Mouse (Mus musculus) MEL (cell line): ENCODE data around the gene Twist1. TPM values are rescaled to one million over a fixed set of nuclear protein-coding genes. Genes with fewer than 3 reads are reported as not detected.

Experiments used
- DNase-seq: peaks from one replicate; pipeline ENCODE4 v3.0.0; 2011; ENCODE audit warnings: low read depth, low spot score
- H3K27ac ChIP-seq: 2 replicates; pipeline ENCODE4 v1.5.1; 2012; ENCODE audit warnings: low read depth, mild to moderate bottlenecking, control low read depth, low read length, moderate library complexity; ENCODE audit not compliant: control insufficient read depth
- H3K27me3 ChIP-seq, 2 experiments: fragments of 150-350 bp in 1 of 2; sonication (generic) in 1 of 2; 2 replicates each; pipeline ENCODE4 v1.6.1; 2012; ENCODE audit warnings: low read length in 2 of 2, mild to moderate bottlenecking in 2 of 2, improper control_type of control experiment in 1 of 2, moderate library complexity in 1 of 2; ENCODE audit not compliant: insufficient read depth in 2 of 2, control insufficient read depth in 1 of 2
- H3K36me3 ChIP-seq, 2 experiments: 2 replicates each; pipeline ENCODE4 v1.6.1; 2012 to 2014; ENCODE audit warnings: low read length in 2 of 2, improper control_type of control experiment in 1 of 2, inconsistent platforms in 1 of 2, mild to moderate bottlenecking in 1 of 2; ENCODE audit not compliant: insufficient read depth in 2 of 2, control insufficient read depth in 1 of 2
- H3K4me1 ChIP-seq, 2 experiments: fragments of 150-350 bp in 1 of 2; sonication (generic) in 1 of 2; 2 replicates each; pipeline ENCODE4 v1.6.1; 2012; ENCODE audit warnings: low read length in 2 of 2, improper control_type of control experiment in 1 of 2, mild to moderate bottlenecking in 1 of 2; ENCODE audit not compliant: insufficient read depth in 2 of 2, control insufficient read depth in 1 of 2
- H3K4me3 ChIP-seq, 2 experiments: fragments of 150-350 bp in 1 of 2; sonication (generic) in 1 of 2; 2 replicates each; pipeline ENCODE4 v1.5.1; 2012; ENCODE audit warnings: low read depth in 2 of 2, low read length in 2 of 2, mild to moderate bottlenecking in 2 of 2, moderate library complexity in 2 of 2, control low read depth in 1 of 2, improper control_type of control experiment in 1 of 2; ENCODE audit not compliant: control insufficient read depth in 1 of 2, insufficient read depth in 1 of 2
- H3K79me2 ChIP-seq: 2 replicates; pipeline ENCODE4 v1.6.1; 2012; ENCODE audit warnings: mild to moderate bottlenecking, low read length, moderate library complexity; ENCODE audit not compliant: control insufficient read depth, poor library complexity, insufficient read depth
- H3K9ac ChIP-seq: 2 replicates; pipeline ENCODE4 v1.6.1; 2012; ENCODE audit warnings: low read depth, mild to moderate bottlenecking, control low read depth, low read length, moderate library complexity; ENCODE audit not compliant: control insufficient read depth, poor library complexity, severe bottlenecking
- H3K9me3 ChIP-seq: fragments of 150-350 bp; sonication (generic); replicated peaks from 2 replicates; pipeline ENCODE4 v1.6.1; 2012; ENCODE audit warnings: mild to moderate bottlenecking, low read length, improper control_type of control experiment, moderate library complexity; ENCODE audit not compliant: insufficient read depth
- CHD1 ChIP-seq: IDR thresholded peaks from 2 replicates; pipeline ENCODE4 v1.6.1; 2012; ENCODE audit warnings: low read depth, mild to moderate bottlenecking, inconsistent platforms, low read length, improper control_type of control experiment
- CTCF ChIP-seq, 3 experiments: IDR thresholded peaks in 2 of 3; conservative IDR thresholded peaks in 1 of 3; 2 replicates each; pipeline ENCODE4 v1.5.1; 2011 to 2012; ENCODE audit warnings: low read length in 3 of 3, low read depth in 2 of 3, mild to moderate bottlenecking in 2 of 3, improper control_type of control experiment in 1 of 3, inconsistent platforms in 1 of 3, mixed read lengths in 1 of 3, moderate library complexity in 1 of 3; ENCODE audit not compliant: control insufficient read depth in 1 of 3, insufficient read depth in 1 of 3, poor library complexity in 1 of 3, severe bottlenecking in 1 of 3
- E2F4 ChIP-seq: IDR thresholded peaks from 2 replicates; pipeline ENCODE4 v1.6.1; 2011; ENCODE audit warnings: low read depth, low read length, improper control_type of control experiment, borderline replicate concordance
- GABPA ChIP-seq: IDR thresholded peaks from 2 replicates; pipeline ENCODE4 v1.6.1; 2012; ENCODE audit warnings: low read depth, mild to moderate bottlenecking, inconsistent platforms, low read length, improper control_type of control experiment, moderate library complexity
- HCFC1 ChIP-seq: IDR thresholded peaks from 2 replicates; pipeline ENCODE4 v1.6.1; 2012; ENCODE audit warnings: low read depth, mild to moderate bottlenecking, inconsistent platforms, low read length, improper control_type of control experiment, moderate library complexity
- JUND ChIP-seq: IDR thresholded peaks from 2 replicates; pipeline ENCODE4 v1.6.1; 2011; ENCODE audit warnings: low read depth, mild to moderate bottlenecking, improper control_type of control experiment, low read length
- KAT2A ChIP-seq: conservative IDR thresholded peaks from 2 replicates; pipeline ENCODE4 v1.6.1; 2012; ENCODE audit warnings: low read depth, low read length, improper control_type of control experiment, inconsistent platforms
- MAFK ChIP-seq: IDR thresholded peaks from 2 replicates; pipeline ENCODE4 v1.6.1; 2011; ENCODE audit warnings: low read depth, mild to moderate bottlenecking, low read length, improper control_type of control experiment, borderline replicate concordance
- MAZ ChIP-seq: IDR thresholded peaks from 2 replicates; pipeline ENCODE4 v1.6.1; 2012; ENCODE audit warnings: low read depth, mild to moderate bottlenecking, inconsistent platforms, low read length, improper control_type of control experiment
- MEF2A ChIP-seq: IDR thresholded peaks from 2 replicates; pipeline ENCODE4 v1.6.1; 2014; ENCODE audit warnings: low read depth, mild to moderate bottlenecking, inconsistent platforms, low read length, improper control_type of control experiment; ENCODE audit not compliant: poor library complexity, insufficient replicate concordance, severe bottlenecking; ENCODE audit errors: extremely low read depth
- MXI1 ChIP-seq: IDR thresholded peaks from 2 replicates; pipeline ENCODE4 v1.6.1; 2011; ENCODE audit warnings: mild to moderate bottlenecking, low read depth, low read length, improper control_type of control experiment
- MYB ChIP-seq: IDR thresholded peaks from 2 replicates; pipeline ENCODE4 v1.6.1; 2011; ENCODE audit warnings: mild to moderate bottlenecking, low read depth, low read length, improper control_type of control experiment
- NELFE ChIP-seq: IDR thresholded peaks from 2 replicates; pipeline ENCODE4 v1.6.1; 2011; ENCODE audit warnings: low read depth, low read length, improper control_type of control experiment
- NRF1 ChIP-seq: IDR thresholded peaks from 2 replicates; pipeline ENCODE4 v1.6.1; 2014; ENCODE audit warnings: low read depth, mild to moderate bottlenecking, inconsistent platforms, low read length, improper control_type of control experiment, moderate library complexity; ENCODE audit not compliant: poor library complexity, insufficient read depth, severe bottlenecking
- POLR2A ChIP-seq, 2 experiments: IDR thresholded peaks; 2 replicates each; pipeline ENCODE4 v1.6.1; 2011 to 2012; ENCODE audit warnings: low read length in 2 of 2, mild to moderate bottlenecking in 2 of 2, control low read depth in 1 of 2, improper control_type of control experiment in 1 of 2, low read depth in 1 of 2, moderate library complexity in 1 of 2; ENCODE audit not compliant: control insufficient read depth in 1 of 2, insufficient read depth in 1 of 2, poor library complexity in 1 of 2
- POLR2AphosphoS2 ChIP-seq: IDR thresholded peaks from 2 replicates; pipeline ENCODE4 v1.6.1; 2011; ENCODE audit warnings: low read length, improper control_type of control experiment
- POLR2AphosphoS5 ChIP-seq: IDR thresholded peaks from 2 replicates; pipeline ENCODE4 v1.6.1; 2012; ENCODE audit warnings: low read depth, borderline replicate concordance, mild to moderate bottlenecking, inconsistent platforms, low read length, moderate library complexity, mixed read lengths
- RAD21 ChIP-seq: IDR thresholded peaks from 2 replicates; pipeline ENCODE4 v1.6.1; 2011; ENCODE audit warnings: mild to moderate bottlenecking, low read depth, low read length, improper control_type of control experiment
- RCOR1 ChIP-seq: IDR thresholded peaks from 2 replicates; pipeline ENCODE4 v1.6.1; 2012; ENCODE audit warnings: low read depth, mild to moderate bottlenecking, inconsistent platforms, low read length, improper control_type of control experiment
- SMC3 ChIP-seq: IDR thresholded peaks from 2 replicates; pipeline ENCODE4 v1.6.1; 2011; ENCODE audit warnings: low read depth, low read length, improper control_type of control experiment
- TAL1 ChIP-seq: IDR thresholded peaks from 2 replicates; pipeline ENCODE4 v1.6.1; 2012; ENCODE audit warnings: mild to moderate bottlenecking, inconsistent platforms, low read length, moderate library complexity, mixed read lengths
- TBP ChIP-seq: IDR thresholded peaks from 2 replicates; pipeline ENCODE4 v1.8.0; 2011; ENCODE audit warnings: low read depth, low read length, improper control_type of control experiment
- TCF12 ChIP-seq: IDR thresholded peaks from 2 replicates; pipeline ENCODE4 v1.6.1; 2014; ENCODE audit warnings: low read depth, mild to moderate bottlenecking, inconsistent platforms, low read length, improper control_type of control experiment, moderate library complexity
- UBTF ChIP-seq: IDR thresholded peaks from 2 replicates; pipeline ENCODE4 v1.6.1; 2012; ENCODE audit warnings: low read depth, mild to moderate bottlenecking, inconsistent platforms, low read length, improper control_type of control experiment, moderate library complexity, borderline replicate concordance; ENCODE audit not compliant: insufficient read depth
- USF1 ChIP-seq: IDR thresholded peaks from 2 replicates; pipeline ENCODE4 v1.6.1; 2014; ENCODE audit warnings: low read depth, mild to moderate bottlenecking, inconsistent platforms, low read length, improper control_type of control experiment, moderate library complexity
- ZC3H11A ChIP-seq: IDR thresholded peaks from 2 replicates; pipeline ENCODE4 v1.6.1; 2012; ENCODE audit warnings: low read depth, mild to moderate bottlenecking, inconsistent platforms, low read length, improper control_type of control experiment
- ZKSCAN1 ChIP-seq: IDR thresholded peaks from 2 replicates; pipeline ENCODE4 v1.6.1; 2012; ENCODE audit warnings: low read depth, mild to moderate bottlenecking, inconsistent platforms, low read length, improper control_type of control experiment, moderate library complexity
- ZMIZ1 ChIP-seq: IDR thresholded peaks from 2 replicates; pipeline ENCODE4 v1.6.1; 2012; ENCODE audit warnings: low read depth, mild to moderate bottlenecking, inconsistent platforms, low read length, improper control_type of control experiment, moderate library complexity
- ZNF384 ChIP-seq: IDR thresholded peaks from 2 replicates; pipeline ENCODE4 v1.6.1; 2012; ENCODE audit warnings: low read depth, mild to moderate bottlenecking, inconsistent platforms, low read length, improper control_type of control experiment
- polyA plus RNA-seq, 2 experiments: library from polyadenylated mRNA; stranded (reverse) in 1 of 2; unstranded in 1 of 2; fragments of >175 nt in 1 of 2; fragments of >200 nt in 1 of 2; gene quantifications; 2 replicates each; pipeline versions ENCODE4 v1.2.1 to v1.2.4; 2012; ENCODE audit warnings: low replicate concordance in 2 of 2, low read depth in 1 of 2; ENCODE audit not compliant: insufficient read length in 2 of 2, insufficient read depth in 1 of 2, missing spikeins in 1 of 2
- total RNA-seq: library from RNA; depleted of rRNA; stranded (reverse); fragments of 300-350 nt; gene quantifications from 2 replicates; pipeline ENCODE4 v1.2.3, GENCODE M21; 2012

Twist1 gene
- total and polyA plus RNA-seq, 3 experiments = not detected

GRCm38 (mm10) chr12:33967514-33967913 lies 10.0 kb downstream of the Twist1 start:
- no peak for DNase-seq
- Histone ChIP-seq H3K9ac (no peak overlapping the region), H3K27ac (no peak overlapping the region), H3K4me3 (no peak overlapping the region), H3K9me3 (no peaks in the 10 kb centered on the region), H3K27me3 (no peaks in the 10 kb centered on the region), H3K79me2 (no peaks in the 10 kb centered on the region), H3K36me3 (no peaks in the 10 kb centered on the region), H3K4me1 (no peaks in the 10 kb centered on the region)
- TF ChIP-seq NELFE (no peak), JUND (no peak)

- no peaks in the 10 kb centered on the region for H3K9me3 ChIP-seq
These were observed 10.8 kb downstream of the Twist1 start for GRCm38 (mm10) chr12:33968041-33968897.

GRCm38 (mm10) chr12:33968898-33969178 lies 11.4 kb downstream of the Twist1 start:
- Histone ChIP-seq H3K9me3 (no peaks in the 10 kb centered on the region), H3K79me2 (no peaks in the 10 kb centered on the region), H3K9ac (no peak overlapping the region)
- no peak for TF ChIP-seq TAL1
- TF ChIP-seq POLR2AphosphoS2 = no peak
- no peak for TF ChIP-seq UBTF
- no peak for TF ChIP-seq RAD21
- TF ChIP-seq CHD1 = no peak
- TF ChIP-seq NELFE = no peak
- TF ChIP-seq CTCF (IDR thresholded peaks at IDR 0.05 in 2 of 3, conservative IDR thresholded peaks at IDR 0.05 in 1 of 3; ENCODE audit: control insufficient read depth in 1 of 3, insufficient read depth in 1 of 3, low read depth in 2 of 3, low read length in 3 of 3, poor library complexity in 1 of 3, severe bottlenecking in 1 of 3) = no peak
- no peak for TF ChIP-seq MAZ
- TF ChIP-seq ZMIZ1 = no peak
- no peak for TF ChIP-seq MEF2A
- no peak for TF ChIP-seq RCOR1
- no peak for TF ChIP-seq NRF1
- TF ChIP-seq USF1 = no peak
- no peak for TF ChIP-seq POLR2AphosphoS5
- no peak for TF ChIP-seq POLR2A (IDR thresholded peaks at IDR 0.05; ENCODE audit: control insufficient read depth in 1 of 2, insufficient read depth in 1 of 2, low read depth in 1 of 2, low read length in 2 of 2, poor library complexity in 1 of 2)
- TF ChIP-seq ZKSCAN1 = no peak
- no peak for TF ChIP-seq GABPA
- no peak for TF ChIP-seq ZNF384
- TF ChIP-seq, all 39 proteins: peak for 0
- no peak for DNase-seq
- H3K36me3 ChIP-seq = no peaks in the 10 kb centered on the region
- H3K27me3 ChIP-seq = no peaks in the 10 kb centered on the region
- H3K4me1 ChIP-seq = no peaks in the 10 kb centered on the region
- no peak overlapping the region for H3K4me3 ChIP-seq
- H3K27ac ChIP-seq = no peak overlapping the region

More at GRCm38 (mm10) chr12:33968041-33968897, 10.8 kb downstream of the Twist1 start:
- Histone ChIP-seq H3K79me2 (no peaks in the 10 kb centered on the region), H3K27me3 (no peaks in the 10 kb centered on the region), H3K4me1 (no peaks in the 10 kb centered on the region), H3K9ac (no peak overlapping the region), H3K4me3 (no peak overlapping the region), H3K27ac (no peak overlapping the region), H3K36me3 (no peaks in the 10 kb centered on the region)
- DNase-seq = no peak
- TF ChIP-seq E2F4 (no peak), MYB (no peak), SMC3 (no peak), POLR2AphosphoS5 (no peak), HCFC1 (no peak), GABPA (no peak), TCF12 (no peak), TBP (no peak), UBTF (no peak), MXI1 (no peak), KAT2A (no peak), NELFE (no peak), MAFK (no peak), ZC3H11A (no peak)
